Mouse (Mus musculus) heart, postnatal 14 days (tissue): ENCODE measurements around the gene St6gal1. TPM values are rescaled to one million over a fixed set of nuclear protein-coding genes. Genes with fewer than 3 reads are reported as not detected.

Source experiments
- DNase-seq, 2 experiments: peaks; one replicate each; pipeline ENCODE4 v3.0.0; 2021 to 2022
- intact Hi-C: fragments of 180-260 bp; cut with DNase I; formaldehyde crosslinking; loops from one replicate; pipeline ENCODE4 v1.15.1; 2025
- total RNA-seq, 2 experiments: library from RNA; stranded (reverse); gene quantifications; 2 replicates each; pipeline ENCODE4 v1.2.3; 2021

St6gal1 gene
- total RNA-seq, 2 experiments from 2014 or later: 12.4 to 13.3 TPM

DNA sequence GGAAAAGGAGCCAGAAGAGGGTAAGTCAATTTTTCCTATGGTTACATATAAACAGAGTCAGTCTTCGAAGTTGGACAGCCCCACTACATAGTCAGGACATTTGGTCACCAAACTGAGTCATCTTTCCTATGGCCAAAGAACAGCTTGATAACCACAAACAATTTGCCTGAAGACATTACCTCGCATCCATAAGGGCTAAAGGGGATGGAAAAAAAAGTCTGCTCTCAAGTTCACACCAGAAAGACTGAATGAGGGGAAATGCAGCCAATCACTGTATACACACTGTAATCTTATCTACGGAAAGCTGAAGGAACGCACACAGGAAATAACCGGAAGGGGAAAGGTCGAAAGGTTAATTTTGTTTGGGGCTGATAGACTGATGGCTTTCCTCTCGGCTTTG, 6.2 kb upstream of the St6gal1 start:
- no peak for DNase-seq
- intact Hi-C loops: no loop called here

DNA sequence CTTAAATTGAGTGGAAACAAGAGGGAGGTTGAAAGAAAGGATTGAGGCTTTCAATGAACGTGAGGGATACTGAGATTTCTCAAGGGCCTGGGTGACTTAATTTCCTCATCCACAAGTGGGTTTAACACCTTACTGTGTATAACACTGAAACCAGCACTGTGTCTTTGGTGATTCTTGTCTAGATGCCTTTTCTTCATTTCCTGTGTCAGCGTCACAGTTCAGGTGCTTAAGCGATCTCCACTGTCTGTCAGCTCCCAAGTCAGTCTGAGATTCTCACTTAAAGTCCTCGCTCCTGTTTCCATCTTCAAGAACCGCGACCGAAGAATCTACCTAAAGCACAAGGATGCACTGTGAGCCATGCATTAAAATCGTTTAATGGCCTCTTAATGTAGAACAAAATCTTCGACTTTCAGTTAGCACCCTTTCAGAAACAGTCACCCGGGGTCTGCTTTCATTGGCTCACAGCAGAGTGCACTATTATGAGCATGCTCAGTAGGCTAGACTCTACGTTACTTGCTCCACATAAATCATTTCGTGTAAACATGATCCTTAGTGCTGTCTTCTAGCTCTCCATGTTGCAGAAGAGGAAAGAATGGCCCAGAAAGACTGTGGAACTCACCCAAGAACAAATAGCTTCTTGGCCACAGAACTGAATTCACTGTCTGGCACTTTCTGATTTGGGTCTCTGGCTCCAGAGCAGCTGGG, 1.2 kb upstream of the St6gal1 start:
- no peak for DNase-seq
- intact Hi-C loops: loop anchor here (10.0 kb wide), 1 partner anchor 139 kb away; no protein-coding TSS in a partner anchor

DNA sequence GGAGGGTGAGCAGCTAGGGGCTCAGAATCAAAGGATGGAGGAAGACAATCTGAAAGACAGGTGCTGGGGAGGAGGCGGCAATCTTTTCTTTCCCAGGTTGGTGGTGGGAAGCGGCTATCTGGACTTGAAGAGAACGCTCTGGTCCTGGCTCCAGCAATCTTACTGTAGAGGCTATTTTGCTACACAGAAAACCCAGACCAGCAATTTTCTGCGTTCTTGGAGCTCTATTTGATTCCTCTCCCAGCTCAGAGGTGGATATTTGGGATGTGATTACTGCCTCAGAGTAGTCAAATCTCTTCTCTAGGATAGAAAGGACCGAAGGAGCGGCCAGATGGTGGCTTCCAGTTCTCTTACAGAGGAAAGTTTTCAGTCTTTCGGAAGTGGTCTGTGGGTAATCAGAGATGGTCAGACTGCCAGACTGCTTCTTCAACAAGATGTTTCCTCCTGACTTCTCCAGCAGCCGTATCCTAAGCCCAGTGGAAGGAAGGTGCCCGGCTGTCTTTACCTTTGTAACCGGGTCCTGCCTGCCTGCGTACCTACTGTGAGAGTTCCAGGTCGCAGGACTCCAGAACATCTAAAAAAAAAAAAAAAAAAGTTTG, 570 bp upstream of the St6gal1 start:
- intact Hi-C loops: loop anchor here (2.0 to 10.0 kb wide), 2 partner anchors 73 to 139 kb away; no protein-coding TSS in a partner anchor
- DNase-seq: no peak

DNA sequence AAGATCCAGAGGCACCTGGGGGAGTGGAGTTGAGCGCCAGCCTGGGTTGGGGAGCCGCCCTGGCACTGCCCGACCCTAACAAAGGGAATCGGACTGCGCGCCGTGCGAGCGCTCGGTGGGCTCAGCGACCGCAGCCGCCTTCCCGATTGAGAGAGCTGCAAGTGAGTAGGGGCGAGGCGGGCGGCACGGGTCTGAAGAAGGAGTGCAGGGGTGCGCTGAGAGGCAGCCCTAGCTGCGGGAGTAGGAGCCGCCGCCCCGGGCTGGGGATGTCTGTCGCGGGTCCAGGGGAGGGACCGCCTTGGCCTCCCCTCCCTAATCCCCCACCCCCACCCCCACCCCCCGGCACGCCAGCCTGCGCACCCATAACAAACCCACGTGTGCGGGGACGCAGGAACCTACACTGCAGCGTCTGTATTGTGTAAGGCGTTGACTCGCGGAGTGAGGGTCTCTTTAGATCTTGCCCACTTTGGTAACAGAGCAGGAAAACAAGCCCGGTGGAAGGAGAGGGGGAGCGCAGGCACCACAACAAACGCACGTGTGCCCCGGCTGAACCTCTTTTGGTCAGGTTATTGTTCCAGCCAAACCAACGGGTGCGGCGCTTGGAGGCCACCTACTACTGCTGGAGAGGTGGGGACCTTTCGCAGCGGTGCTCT, 655 bp downstream of the St6gal1 start:
- intact Hi-C loops: loop anchor here (2.0 to 10.0 kb wide), 4 partner anchors 47 to 140 kb away; no protein-coding TSS in a partner anchor
- peak; percentile 55 to 64 for DNase-seq

DNA sequence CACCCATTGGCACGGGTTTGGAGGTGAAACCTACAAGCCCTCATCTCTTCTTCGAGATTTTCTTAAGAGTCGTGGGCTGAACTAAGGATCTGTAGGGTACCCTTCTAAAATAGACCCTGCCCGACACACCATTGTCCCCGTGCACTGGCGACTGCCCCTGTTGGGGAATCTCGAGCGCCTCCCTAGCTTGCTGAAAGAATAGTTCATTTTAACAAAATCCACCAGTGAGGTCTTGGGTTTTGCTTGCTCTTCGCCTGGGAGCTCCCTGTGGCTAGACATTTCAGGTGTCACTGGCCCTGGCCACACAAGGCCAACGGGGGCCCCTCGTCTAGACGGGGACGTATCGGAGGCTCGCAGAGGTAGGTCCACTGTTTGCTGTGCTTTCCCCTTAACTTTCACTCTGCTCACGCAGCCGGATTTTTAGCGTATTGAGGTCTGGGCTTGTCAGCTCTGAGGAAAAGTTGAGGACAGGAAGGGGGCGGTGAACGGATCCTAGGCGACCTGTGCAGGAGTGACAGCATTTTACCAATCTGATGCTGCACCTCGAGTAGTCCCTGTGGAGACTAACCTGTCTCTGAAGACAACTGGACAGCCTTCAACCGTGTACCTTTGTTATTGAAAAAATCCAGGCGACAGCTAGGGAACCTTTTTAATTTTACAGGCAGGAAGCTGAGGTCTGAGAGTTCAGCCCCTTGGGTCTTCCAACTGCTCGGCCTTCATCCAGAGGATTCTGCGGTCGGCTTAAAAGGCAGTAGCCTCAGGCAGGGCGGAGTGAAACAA, 1.5 kb downstream of the St6gal1 start:
- peak; percentile 49 to 59 for DNase-seq
- intact Hi-C loops: loop anchor here (2.0 to 10.0 kb wide), 4 partner anchors 46 to 141 kb away; no protein-coding TSS in a partner anchor

DNA sequence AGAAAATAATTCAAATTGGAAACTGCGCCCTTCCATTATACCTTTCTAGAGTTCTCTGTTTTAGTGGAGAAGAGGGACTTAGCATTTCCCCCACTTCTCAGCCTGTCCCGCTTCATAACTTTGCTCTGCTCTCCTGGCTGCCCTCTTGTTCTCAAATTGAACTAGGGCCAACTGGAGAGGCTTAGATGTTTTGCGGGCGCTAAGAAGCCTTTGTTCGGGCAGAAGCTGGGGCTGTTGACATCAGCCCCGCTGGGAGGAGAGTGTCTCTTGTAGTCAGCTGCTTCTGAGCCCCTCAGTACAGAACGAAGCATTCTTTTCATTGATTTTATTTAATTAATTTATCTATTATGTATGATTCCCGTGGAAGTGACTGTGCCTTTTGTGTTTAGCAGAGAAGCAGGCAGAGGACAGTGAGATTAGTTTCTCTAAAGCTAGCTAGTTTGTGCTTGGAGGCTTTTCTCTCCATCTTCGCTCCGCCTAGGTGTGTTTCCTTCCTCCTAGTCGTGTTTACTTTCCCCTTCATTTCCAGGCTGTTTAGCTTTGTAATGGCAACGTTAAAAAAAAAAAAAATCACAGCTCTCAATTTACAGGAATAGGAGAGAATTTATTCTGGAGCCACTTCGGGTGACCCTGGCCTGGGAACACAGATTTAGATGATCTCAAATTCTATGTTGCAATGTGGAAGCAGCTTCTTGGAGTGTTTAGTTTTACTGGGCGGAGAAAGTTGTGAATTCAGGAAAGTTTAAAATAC, 2.2 kb downstream of the St6gal1 start:
- intact Hi-C loops: loop anchor here (5.0 to 10.0 kb wide), 3 partner anchors 46 to 142 kb away; no protein-coding TSS in a partner anchor
- DNase-seq: peak in 1 of 2 experiments; percentile 46

DNA sequence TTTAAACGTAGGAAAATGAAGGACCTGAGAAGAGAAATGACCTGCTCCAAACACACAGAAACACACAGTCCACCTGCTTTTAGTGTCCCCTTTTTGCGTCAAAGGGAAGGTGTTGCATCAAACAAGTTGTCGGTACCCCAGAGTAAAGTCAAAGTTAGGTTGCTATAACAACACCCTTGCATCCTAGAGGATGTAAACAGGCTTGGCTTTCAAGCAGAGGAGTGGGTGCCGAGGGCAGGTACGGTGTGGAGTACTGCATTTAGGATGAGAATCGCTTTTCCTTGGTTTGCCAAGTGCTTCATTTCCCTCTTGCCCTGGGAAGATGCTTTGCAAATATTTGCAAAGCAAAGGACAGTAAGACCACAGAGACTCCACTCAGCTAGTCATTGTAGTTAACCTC, 3.3 kb downstream of the St6gal1 start:
- intact Hi-C loops: loop anchor here (5.0 to 10.0 kb wide), 3 partner anchors 44 to 143 kb away; no protein-coding TSS in a partner anchor
- no peak for DNase-seq

DNA sequence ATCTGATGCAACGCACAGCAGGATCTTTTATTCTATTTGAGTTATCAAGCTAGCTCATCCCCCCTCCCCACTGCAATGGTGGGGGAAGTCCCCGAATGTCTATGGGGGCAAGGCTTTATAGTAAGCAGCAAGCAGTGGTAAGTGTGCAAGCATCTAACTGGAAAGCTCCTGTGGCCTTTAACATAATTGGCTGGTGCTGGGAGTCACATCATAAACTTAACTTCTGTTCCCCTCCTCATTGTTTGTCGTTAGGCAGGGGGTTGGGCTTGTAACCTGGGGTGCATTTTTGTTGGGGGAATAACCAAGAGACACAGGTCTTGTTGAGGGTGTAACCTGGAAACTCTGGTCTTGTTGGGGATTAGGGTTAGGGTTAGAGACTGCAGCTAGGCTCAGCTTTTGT, 3.9 kb downstream of the St6gal1 start:
- no peak for DNase-seq
- intact Hi-C loops: loop anchor here (5.0 to 10.0 kb wide), 3 partner anchors 44 to 144 kb away; no protein-coding TSS in a partner anchor

DNA sequence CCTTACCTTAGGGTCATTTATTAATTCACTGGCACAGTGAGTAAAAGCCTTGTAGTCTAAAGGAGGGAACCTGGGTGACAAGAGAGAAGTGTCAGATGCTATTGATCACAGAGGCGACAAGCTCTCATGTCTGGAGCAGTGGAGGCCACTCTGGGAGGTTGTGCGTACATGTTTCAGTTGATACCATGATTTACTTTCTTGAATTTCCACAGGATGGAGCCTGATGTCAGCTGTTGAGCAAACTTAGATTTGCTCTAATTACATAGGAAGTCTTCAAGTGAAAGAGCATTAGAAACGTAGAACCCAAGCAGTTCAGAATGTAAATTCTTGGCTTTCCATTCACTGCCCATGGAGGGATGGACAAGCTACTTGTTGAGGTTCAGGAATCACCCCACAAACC, 5.4 kb downstream of the St6gal1 start:
- intact Hi-C loops: loop anchor here (5.0 to 10.0 kb wide), 4 partner anchors 42 to 172 kb away; no protein-coding TSS in a partner anchor
- DNase-seq: no peak

DNA sequence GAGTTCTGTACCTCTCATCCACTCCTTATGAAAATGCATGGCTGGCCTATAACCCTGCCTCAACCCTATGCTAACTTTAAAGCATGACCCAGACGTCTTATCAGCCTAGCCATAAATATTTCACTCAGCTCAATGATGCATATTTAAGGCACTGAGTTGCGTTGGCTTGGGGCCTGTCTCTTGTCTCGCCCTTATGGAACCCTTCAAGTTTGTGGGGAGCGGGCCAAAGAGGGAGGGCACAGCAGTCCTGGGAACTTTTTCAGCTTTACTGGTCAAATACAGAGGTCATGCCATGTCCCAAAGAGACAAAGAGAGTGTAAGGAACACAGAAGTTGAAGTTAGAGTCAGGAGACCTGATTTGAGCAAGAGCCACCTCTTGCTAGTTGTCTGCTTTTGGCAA, 6.6 kb downstream of the St6gal1 start:
- intact Hi-C loops: loop anchor here (5.0 kb wide), 1 partner anchor 171 kb away; no protein-coding TSS in a partner anchor
- peak; percentile 43 to 53 for DNase-seq

DNA sequence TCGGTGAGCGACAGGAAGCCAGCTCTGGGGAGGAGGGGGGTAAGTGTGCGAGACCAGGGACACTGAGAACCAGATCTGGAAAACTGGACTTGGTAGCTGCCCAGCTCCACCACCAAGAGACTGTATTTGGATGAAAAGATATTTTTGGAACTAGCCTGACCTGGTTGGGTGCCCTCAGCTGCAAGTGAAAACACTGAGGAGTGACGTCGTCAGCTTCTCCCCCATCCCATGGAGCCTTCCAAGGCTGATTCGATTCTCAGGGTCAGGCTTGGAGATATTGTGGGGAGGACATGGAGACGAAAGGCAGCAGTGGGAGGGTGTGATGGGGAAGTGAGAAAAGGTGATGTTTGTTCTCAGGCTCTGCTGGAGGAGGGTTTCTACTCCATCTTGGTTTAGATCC, 8.2 kb downstream of the St6gal1 start:
- no peak for DNase-seq
- intact Hi-C loops: loop anchor here (5.0 kb wide), 1 partner anchor 170 kb away; no protein-coding TSS in a partner anchor

DNA sequence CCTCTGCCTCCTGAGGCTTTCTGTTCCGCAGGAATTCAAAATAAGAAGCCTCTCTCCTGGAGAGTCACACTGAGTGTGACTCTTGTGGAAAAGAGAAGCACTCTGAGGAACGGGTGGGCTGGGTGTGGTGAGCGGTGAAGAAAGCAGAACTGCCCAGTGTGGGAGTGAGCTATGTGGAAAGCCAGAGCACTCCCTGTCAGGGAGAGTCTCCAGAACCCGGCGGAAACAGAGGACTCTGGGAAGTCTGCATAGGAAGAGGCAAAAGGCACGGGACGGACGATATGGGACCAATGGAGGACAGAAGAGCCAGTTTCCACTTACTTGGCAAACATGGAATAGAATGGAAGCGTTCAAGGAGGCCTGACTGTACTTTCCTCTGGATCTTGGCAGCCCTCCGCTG, 9.0 kb downstream of the St6gal1 start:
- intact Hi-C loops: loop anchor here (5.0 kb wide), 1 partner anchor 169 kb away; no protein-coding TSS in a partner anchor
- DNase-seq: peak; percentile 49 to 55

DNA sequence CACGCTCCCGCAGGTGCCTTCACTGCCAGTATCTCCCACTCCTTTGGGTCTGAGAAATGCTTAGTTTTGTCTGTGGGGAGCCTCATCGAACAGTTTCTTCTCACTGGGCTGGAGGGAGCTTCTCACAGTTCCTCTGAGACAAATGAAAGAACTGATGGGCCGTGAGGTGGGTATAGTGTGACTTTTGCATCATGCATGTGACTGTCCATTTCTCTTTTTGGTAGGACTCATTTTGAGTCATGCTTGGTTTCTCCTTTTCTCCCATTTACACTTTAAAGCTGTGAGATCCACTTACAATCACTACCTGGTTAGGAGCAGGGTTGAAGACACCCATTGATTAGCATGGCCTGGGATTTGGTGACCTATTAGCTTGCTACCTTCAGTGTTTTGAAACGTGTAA, 10.0 kb downstream of the St6gal1 start:
- intact Hi-C loops: loop anchor here (5.0 kb wide), 1 partner anchor 168 kb away; no protein-coding TSS in a partner anchor
- DNase-seq: no peak

DNA sequence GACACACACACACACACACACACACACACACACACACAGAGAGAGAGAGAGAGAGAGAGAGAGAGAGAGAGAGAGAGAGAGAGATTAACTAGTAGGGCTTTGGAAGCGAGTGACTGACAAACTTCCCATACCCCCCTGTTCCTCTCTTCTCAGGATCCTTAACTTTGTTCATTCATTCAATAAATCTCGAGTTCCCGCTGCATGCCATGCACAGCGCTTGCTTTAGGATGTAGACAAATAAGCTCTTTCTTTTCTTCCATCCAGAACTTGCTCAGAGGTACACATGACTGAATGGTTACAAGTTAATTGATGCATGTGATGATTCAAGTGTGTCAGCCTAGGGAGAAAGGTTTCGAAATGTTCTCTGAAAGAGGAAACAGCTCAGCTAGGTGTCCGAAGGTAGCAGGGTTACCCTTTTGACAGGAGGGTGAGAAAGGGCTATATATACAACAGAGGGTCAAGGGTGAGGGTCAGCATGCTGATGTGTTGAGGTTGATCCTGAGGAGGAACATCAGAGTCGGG, 10.7 kb downstream of the St6gal1 start:
- DNase-seq: no peak
- intact Hi-C loops: no loop called here

DNA sequence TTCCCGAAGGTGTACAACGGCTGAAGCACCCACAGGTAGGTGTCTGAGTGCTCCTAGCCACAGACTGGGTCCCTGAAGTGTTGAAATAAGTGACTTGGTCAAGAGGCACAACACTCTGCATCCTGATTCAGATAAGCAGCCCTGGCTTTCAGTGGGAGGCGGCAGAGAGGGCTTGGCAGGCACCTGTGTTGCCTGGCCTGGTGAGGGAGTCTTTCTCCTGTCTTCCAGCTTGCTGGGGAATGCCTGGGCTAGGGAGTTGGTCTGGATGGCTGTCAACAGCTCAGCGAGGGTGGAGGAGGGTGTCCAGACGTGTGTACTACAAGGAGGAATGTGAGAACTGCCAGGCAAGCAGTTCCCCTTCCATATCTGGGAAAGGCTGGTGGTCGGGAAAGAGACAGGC, 15.0 kb downstream of the St6gal1 start:
- intact Hi-C loops: no loop called here

DNA sequence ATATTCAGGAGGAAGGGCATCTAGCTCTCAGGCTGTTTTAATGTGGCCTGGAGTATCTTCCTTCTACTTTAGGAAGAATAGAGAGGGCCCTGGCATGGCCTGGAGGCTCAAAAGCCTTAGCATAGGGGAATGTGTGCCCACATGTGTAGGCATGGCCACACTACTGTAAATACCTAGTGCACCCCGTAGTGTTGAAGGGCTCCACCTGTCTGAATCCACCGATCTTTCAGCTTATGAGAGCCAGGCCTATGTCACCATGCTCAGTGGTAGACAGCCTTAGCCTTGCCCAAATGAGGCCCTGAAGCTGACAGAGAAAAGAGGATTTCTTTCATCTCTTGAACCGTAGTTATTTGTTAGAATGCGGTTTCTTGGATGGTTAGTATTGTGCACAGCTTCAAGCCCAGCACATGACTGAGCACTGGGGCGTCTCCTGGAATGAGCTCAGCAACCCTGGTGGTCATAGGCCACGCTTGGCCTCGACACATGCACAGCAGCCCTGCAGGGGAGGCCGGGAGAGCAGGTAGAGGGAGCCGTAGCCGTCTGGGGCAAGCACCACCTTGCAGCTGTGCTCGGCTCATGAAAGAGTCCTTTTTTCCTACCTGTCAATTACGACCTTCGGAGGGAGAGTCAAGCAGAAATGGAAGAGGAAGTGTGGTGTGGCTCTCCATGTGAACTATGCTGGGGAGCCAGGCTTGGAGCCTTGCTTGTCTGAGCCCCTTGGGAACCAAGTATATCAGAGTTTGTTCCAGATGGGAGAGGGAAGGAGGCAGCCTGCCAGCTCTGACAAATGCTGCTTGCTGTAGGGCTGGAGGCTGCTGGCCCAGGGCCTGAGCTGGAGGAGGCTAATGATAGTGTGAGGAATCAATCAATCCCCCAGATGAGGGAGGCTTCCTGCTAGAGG, 15.8 kb downstream of the St6gal1 start:
- intact Hi-C loops: no loop called here

More for the DNA sequence above, 15.0 kb downstream of the St6gal1 start:
- DNase-seq: peak; percentile 43 to 65

DNA sequence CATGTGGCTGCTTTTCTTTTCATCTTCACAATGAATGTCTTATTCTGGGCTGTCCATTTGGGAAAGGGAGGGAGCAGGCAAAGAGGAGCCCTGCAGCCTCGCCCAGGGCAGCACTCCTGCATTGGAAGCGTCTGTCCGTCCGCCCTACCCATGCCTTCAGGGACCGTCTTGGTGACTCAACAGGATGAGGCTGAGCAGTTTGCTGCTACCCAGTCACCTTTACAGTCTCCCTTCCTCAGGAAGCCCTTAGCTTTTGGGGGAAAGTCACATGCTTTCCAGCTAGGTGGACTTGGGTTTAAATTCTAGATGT, 16.4 kb downstream of the St6gal1 start:
- no peak for DNase-seq
- intact Hi-C loops: no loop called here

More for the DNA sequence above, 15.8 kb downstream of the St6gal1 start:
- peak; percentile 92 for DNase-seq

DNA sequence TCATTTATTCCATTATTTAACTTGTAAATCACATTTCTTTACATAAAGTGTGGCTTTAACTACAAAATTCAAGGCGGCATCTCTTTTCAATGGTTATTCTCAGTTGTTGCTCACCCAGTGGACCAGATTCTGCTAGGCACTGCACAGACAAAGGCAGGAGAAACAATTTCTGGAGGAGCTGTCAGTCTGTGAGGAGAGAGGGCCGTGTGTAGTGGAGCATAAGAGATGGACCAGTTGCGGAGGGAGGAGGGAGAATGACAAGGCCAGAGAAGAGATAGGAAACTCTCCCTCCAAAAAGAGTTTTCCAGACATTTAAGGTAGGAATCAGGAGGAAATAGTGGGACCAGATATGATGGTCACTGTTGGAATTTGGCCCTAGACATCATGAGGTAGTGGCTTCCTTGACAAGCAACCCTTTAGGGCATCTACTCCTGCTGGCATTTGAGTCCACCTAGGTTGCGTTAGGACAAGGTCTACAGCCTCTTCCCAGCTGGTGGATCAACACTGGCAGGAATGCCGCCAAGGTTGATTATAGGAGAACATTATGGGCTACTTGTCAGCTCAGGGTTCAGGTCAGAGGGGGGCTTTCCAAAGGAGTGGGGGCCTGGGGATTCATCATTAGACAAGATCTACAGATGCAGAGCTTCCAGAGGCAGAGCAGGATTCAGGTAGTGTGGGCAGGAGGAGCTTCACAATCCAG, 19.3 kb downstream of the St6gal1 start:
- intact Hi-C loops: no loop called here
- DNase-seq: no peak
